Mouse (Mus musculus): ENCODE results near the gene Glis1. TPM values are rescaled to one million over a fixed set of nuclear protein-coding genes. Genes with fewer than 3 reads are reported as not detected.
A peak's percentile ranks its signal among the peaks of the same experiment; 100 is the strongest.

Gene Glis1
- polyA plus RNA-seq, 1 experiment from 2014 or later: 0.85 TPM

DNA sequence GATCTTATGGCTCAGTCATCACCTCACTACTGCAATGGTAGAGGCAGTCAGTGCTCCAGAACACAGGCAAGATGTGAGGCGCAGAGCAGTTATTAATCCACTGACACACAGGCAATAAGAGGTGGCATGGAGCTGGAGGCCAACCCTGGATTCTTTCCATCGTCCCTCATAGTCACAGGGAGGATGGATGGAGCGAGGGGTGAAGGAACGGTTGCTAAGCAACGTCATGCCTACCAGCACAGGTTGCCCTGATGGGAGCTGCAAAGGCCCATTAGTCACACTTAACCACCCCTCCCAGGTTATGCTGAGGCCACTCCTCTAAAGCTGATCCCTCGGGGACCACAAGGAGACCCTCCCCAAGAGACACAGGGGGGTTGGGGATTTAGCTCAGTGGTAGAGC is 187.9 kb downstream of the Glis1 start:
- no peak for ATAC-seq
- Histone ChIP-seq H3K4me3 (replicated peaks) (no peak overlapping the region), H3K9me3 (no peaks in the 10 kb centered on the region), H3K4me2 (replicated peaks) (no peak overlapping the region), H3K27me3 (replicated peaks) (no peaks in the 10 kb centered on the region), H3K27ac (no peak overlapping the region), H3K9ac (no peak overlapping the region), H3K4me1 (replicated peaks) (no peaks in the 10 kb centered on the region), H3K36me3 (no peaks in the 10 kb centered on the region)
- WGBS: 71% methylated on average over 6 of the region's 6 CpGs

GRCm38 (mm10) chr4:107623916-107624315 is 189.5 kb downstream of the Glis1 start:
- no peak for ATAC-seq
- H3K4me1 ChIP-seq (replicated peaks): no peaks in the 10 kb centered on the region
- H3K27me3 ChIP-seq (replicated peaks): no peaks in the 10 kb centered on the region
- no peak overlapping the region for H3K9ac ChIP-seq
- H3K9me3 ChIP-seq: no peaks in the 10 kb centered on the region
- H3K27ac ChIP-seq: no peak overlapping the region
- WGBS: 80% methylated on average over 6 of the region's 6 CpGs
- H3K4me3 ChIP-seq (replicated peaks): no peak overlapping the region
- no peaks in the 10 kb centered on the region for H3K36me3 ChIP-seq
- H3K4me2 ChIP-seq (replicated peaks): no peak overlapping the region

GRCm38 (mm10) chr4:107624951-107625350 is 190.6 kb downstream of the Glis1 start:
- Histone ChIP-seq H3K9me3 (no peaks in the 10 kb centered on the region), H3K4me1 (replicated peaks) (no peaks in the 10 kb centered on the region), H3K9ac (no peak overlapping the region), H3K36me3 (no peaks in the 10 kb centered on the region), H3K27me3 (replicated peaks) (no peaks in the 10 kb centered on the region), H3K4me2 (replicated peaks) (no peak overlapping the region), H3K4me3 (replicated peaks) (no peak overlapping the region), H3K27ac (no peak overlapping the region)
- WGBS: 52% methylated on average over 5 of the region's 5 CpGs
- ATAC-seq: no peak

DNA sequence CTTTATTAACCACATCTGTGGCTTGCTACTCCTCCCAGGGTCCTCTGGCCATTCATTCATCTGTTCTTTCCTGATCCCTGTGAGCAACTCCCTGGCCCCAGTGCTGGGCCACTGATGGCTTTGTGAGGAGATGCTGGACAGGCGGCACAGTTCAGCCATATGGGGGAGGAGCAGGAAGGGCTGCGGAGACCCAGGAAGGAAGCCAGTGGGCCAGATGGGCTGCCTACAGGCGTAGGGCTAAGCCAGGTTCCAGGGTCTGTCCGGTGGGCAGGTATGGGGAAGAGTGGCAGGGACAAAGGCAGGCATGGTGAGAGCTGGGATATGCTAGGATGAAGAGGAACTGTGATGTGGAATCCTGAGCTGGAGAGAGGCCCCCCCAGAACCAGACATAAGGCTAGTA is 193.8 kb downstream of the Glis1 start:
- no peaks in the 10 kb centered on the region for H3K9me3 ChIP-seq
- no peak for ATAC-seq
- H3K4me3 ChIP-seq (replicated peaks): no peak overlapping the region
- WGBS: 78% methylated on average over 4 of the region's 4 CpGs
- H3K27ac ChIP-seq: no peak overlapping the region
- no peak overlapping the region for H3K9ac ChIP-seq
- no peak overlapping the region for H3K4me2 ChIP-seq (replicated peaks)
- no peaks in the 10 kb centered on the region for H3K27me3 ChIP-seq (replicated peaks)
- H3K4me1 ChIP-seq (replicated peaks): no peaks in the 10 kb centered on the region
- no peaks in the 10 kb centered on the region for H3K36me3 ChIP-seq

- H3K4me1 ChIP-seq (replicated peaks): no peaks in the 10 kb centered on the region
Measured at GRCm38 (mm10) chr4:107628921-107629411, 194.6 kb downstream of the Glis1 start.

DNA sequence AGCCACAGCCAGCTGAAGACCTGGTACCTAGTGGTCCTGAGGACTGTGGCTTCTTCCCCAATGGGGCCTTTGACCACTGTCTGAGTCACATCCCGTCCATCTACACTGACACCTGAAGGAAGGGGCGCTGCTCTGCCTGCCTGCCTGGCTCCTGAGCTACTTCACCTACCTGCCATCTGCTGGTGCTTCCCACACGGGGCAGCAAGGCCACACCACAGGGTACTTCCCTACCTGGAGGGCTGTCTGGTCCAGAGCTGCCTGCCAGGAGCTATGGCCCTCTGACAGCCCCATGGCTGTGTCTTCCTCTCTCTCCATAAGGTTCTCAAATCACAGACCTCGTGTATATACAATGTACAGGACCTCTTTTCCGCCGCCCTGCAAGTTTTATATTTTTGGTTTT is 200.2 kb downstream of the Glis1 start:
- H3K27me3 ChIP-seq (replicated peaks): no peaks in the 10 kb centered on the region
- 61% methylated on average over 6 of the region's 6 CpGs for WGBS
- no peak overlapping the region for H3K4me2 ChIP-seq (replicated peaks)
- H3K4me3 ChIP-seq (replicated peaks): no peak overlapping the region
- peaks cover 8% of the 10 kb centered on the region for H3K4me1 ChIP-seq (replicated peaks)
- H3K27ac ChIP-seq: no peak overlapping the region
- ATAC-seq: no peak
- H3K9ac ChIP-seq: no peak overlapping the region
- H3K9me3 ChIP-seq: no peaks in the 10 kb centered on the region
- H3K36me3 ChIP-seq: no peaks in the 10 kb centered on the region

More at GRCm38 (mm10) chr4:107628921-107629411, 194.6 kb downstream of the Glis1 start:
- Histone ChIP-seq H3K9me3 (no peaks in the 10 kb centered on the region), H3K27me3 (replicated peaks) (no peaks in the 10 kb centered on the region), H3K4me3 (replicated peaks) (no peak overlapping the region), H3K36me3 (no peaks in the 10 kb centered on the region), H3K4me2 (replicated peaks) (no peak overlapping the region), H3K27ac (no peak overlapping the region), H3K9ac (no peak overlapping the region)
- 59% methylated on average over 17 of the region's 17 CpGs for WGBS
- no peak for ATAC-seq

DNA sequence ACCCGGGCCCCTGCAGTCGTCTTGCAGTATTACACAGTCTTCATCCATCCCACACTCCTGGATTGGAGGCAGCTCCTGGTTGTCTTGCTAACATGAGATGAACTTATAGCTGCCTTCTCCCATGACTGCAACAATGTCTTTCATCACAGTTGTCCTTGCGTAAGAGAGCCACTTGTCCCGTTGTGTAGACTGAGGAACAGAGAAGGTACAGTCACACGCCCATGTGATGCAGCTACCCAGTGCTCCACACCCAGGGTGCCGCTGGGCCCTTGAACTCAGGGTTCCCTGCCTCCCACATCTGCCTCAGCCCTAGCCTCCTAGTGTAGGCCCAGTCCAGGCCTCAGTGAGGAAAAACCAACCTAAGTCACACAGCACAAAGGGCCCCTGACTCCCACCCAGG is 201.7 kb downstream of the Glis1 start:
- H3K27ac ChIP-seq: no peak overlapping the region
- H3K36me3 ChIP-seq: no peaks in the 10 kb centered on the region
- ATAC-seq: no peak
- H3K4me3 ChIP-seq (replicated peaks): no peak overlapping the region
- no peak overlapping the region for H3K4me2 ChIP-seq (replicated peaks)
- H3K9me3 ChIP-seq: no peaks in the 10 kb centered on the region
- no peak overlapping the region for H3K9ac ChIP-seq
- no peaks in the 10 kb centered on the region for H3K27me3 ChIP-seq (replicated peaks)
- H3K4me1 ChIP-seq (replicated peaks): peaks cover 10% of the 10 kb centered on the region
- WGBS: 75% methylated on average over 6 of the region's 6 CpGs

DNA sequence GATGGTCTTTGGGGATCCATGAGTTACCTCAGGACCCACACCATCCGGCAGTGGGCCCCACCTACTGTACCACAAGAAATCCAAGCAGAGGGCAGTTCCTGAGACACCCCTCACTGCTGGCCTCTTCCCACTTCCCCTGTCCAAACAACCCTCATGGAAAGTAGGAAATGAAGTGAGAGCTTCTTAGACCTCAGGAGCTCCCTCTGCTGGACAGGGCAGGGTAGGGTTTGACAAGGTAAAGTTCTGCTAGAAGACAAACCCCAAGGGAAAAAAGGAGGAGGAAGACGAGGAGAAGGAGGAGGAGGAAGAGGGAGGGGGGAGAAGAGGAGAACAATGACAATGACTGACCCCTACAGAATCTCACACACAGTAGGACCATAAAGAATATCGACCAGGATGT is 203.3 kb downstream of the Glis1 start:
- no peaks in the 10 kb centered on the region for H3K36me3 ChIP-seq
- peak overlapping the region; percentile 58; the same call in 1 of the 2 replicates for H3K27ac ChIP-seq
- no peaks in the 10 kb centered on the region for H3K27me3 ChIP-seq (replicated peaks)
- H3K4me1 ChIP-seq (replicated peaks): peaks cover 10% of the 10 kb centered on the region
- no peak overlapping the region for H3K4me3 ChIP-seq (replicated peaks)
- H3K9ac ChIP-seq: no peak overlapping the region
- no peaks in the 10 kb centered on the region for H3K9me3 ChIP-seq
- 71% methylated on average over 3 of the region's 3 CpGs for WGBS
- no peak for ATAC-seq
- H3K4me2 ChIP-seq (replicated peaks): no peak overlapping the region

GRCm38 (mm10) chr4:107638303-107638702 is 203.9 kb downstream of the Glis1 start:
- no peaks in the 10 kb centered on the region for H3K9me3 ChIP-seq
- H3K4me3 ChIP-seq (replicated peaks): no peak overlapping the region
- H3K27ac ChIP-seq: peak overlapping the region; percentile 58
- H3K9ac ChIP-seq: no peak overlapping the region
- no peaks in the 10 kb centered on the region for H3K36me3 ChIP-seq
- H3K4me2 ChIP-seq (replicated peaks): no peak overlapping the region
- H3K27me3 ChIP-seq (replicated peaks): no peaks in the 10 kb centered on the region
- WGBS: 60% methylated on average over 10 of the region's 10 CpGs
- ATAC-seq: no peak
- H3K4me1 ChIP-seq (replicated peaks): peaks cover 10% of the 10 kb centered on the region

DNA sequence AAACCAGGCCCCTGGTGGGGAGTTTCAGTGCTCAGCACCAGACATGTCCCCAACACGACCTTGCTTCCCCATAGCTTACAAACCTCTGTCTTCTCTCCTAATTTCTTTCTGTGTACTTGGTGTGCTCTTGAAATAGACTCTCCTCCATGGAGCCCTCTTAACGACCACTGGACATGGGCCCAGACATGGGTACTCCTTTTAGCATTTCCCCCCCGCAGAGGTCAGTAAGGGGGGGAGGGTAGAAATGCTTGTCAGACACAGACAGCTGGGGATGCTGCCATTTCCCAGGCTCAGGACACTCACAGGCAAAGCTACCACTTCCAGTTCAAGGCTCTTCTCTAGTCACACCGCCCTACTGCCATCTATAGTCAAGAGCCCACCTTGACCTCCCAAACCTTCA is 207.2 kb downstream of the Glis1 start:
- H3K27me3 ChIP-seq (replicated peaks): no peaks in the 10 kb centered on the region
- no peak overlapping the region for H3K4me3 ChIP-seq (replicated peaks)
- no peaks in the 10 kb centered on the region for H3K36me3 ChIP-seq
- WGBS: 62% methylated on average over 4 of the region's 4 CpGs
- no peak; the same call in 1 of the 2 replicates for ATAC-seq
- no peaks in the 10 kb centered on the region for H3K9me3 ChIP-seq
- no peak overlapping the region for H3K27ac ChIP-seq
- H3K4me2 ChIP-seq (replicated peaks): no peak overlapping the region
- H3K9ac ChIP-seq: no peak overlapping the region
- H3K4me1 ChIP-seq (replicated peaks): peaks cover 10% of the 10 kb centered on the region

GRCm38 (mm10) chr4:107648959-107649485 is 214.6 kb downstream of the Glis1 start:
- Histone ChIP-seq H3K4me2 (replicated peaks) (no peak overlapping the region), H3K4me3 (replicated peaks) (no peak overlapping the region), H3K27me3 (replicated peaks) (0 out of 2 replicates have a peak, but pooled peaks cover 3% of the 10 kb centered on the region), H3K9me3 (no peaks in the 10 kb centered on the region), H3K36me3 (no peaks in the 10 kb centered on the region), H3K4me1 (replicated peaks) (no peaks in the 10 kb centered on the region; the same call in 1 of the 2 replicates), H3K9ac (no peak overlapping the region), H3K27ac (no peak overlapping the region)
- no peak for ATAC-seq
- 69% methylated on average over 5 of the region's 5 CpGs for WGBS

- H3K27ac ChIP-seq: no peak overlapping the region
- H3K27me3 ChIP-seq (replicated peaks): 0 out of 2 replicates have a peak, but pooled peaks cover 3% of the 10 kb centered on the region
- WGBS: 33% methylated on average over 12 of the region's 12 CpGs
- H3K9ac ChIP-seq: no peak overlapping the region
- no peaks in the 10 kb centered on the region; the same call in 1 of the 2 replicates for H3K4me1 ChIP-seq (replicated peaks)
- H3K4me2 ChIP-seq (replicated peaks): no peak overlapping the region
- H3K36me3 ChIP-seq: no peaks in the 10 kb centered on the region
- no peak overlapping the region for H3K4me3 ChIP-seq (replicated peaks)
- no peaks in the 10 kb centered on the region for H3K9me3 ChIP-seq
- no peak for ATAC-seq
Measured at GRCm38 (mm10) chr4:107651021-107651496, 216.7 kb downstream of the Glis1 start.
